Mouse (Mus musculus) heart, adult 10 weeks (tissue): ENCODE results near the gene Olfr1356. TPM values are rescaled to one million over a fixed set of nuclear protein-coding genes. Genes with fewer than 3 reads are reported as not detected.

Experiments used
- polyA plus RNA-seq: library from polyadenylated mRNA; stranded (reverse); fragments of 350-450 nt; fragmentation: Illumina TruSeq; extraction: RNeasy Lipid Tissue Mini Kit (QIAGEN cat#74804); gene quantifications from one replicate; pipeline ENCODE4 v1.2.3, GENCODE M21; 2014; ENCODE audit warnings: low read depth, low replicate concordance

Olfr1356 gene
- not detected for polyA plus RNA-seq

GRCm38 (mm10) chr10:78852066-78852465 lies at the start of gene Olfr1356:
Gene Olfr1356 (minus strand): TSS chr10:78852166.

GRCm38 (mm10) chr10:78875240-78875639 lies 23.3 kb upstream of the Olfr1356 start, which contains the start of gene Olfr1355:
Gene Olfr1355 (plus strand): TSS chr10:78875540.

Other genes with a start within 250 kb of the Olfr1356 start
- gene Olfr1357, start 234.1 kb downstream of the Olfr1356 start, polyA plus RNA-seq = not detected
- gene Casp14, start 133.9 kb downstream of the Olfr1356 start, polyA plus RNA-seq = not detected
- not detected for gene Ccdc105, start 99.1 kb downstream of the Olfr1356 start, polyA plus RNA-seq
- not detected for gene Slc1a6, start 71.7 kb downstream of the Olfr1356 start, polyA plus RNA-seq
- gene Olfr1355, start 23.4 kb upstream of the Olfr1356 start, polyA plus RNA-seq = not detected
- not detected for gene Olfr1354, start 61.0 kb upstream of the Olfr1356 start, polyA plus RNA-seq
- not detected for gene Olfr8, start 98.5 kb upstream of the Olfr1356 start, polyA plus RNA-seq
- not detected for gene Olfr1353, start 111.1 kb upstream of the Olfr1356 start, polyA plus RNA-seq
- gene Olfr1352, start 128.9 kb upstream of the Olfr1356 start, polyA plus RNA-seq = not detected
- not detected for gene Olfr1351, start 160.3 kb upstream of the Olfr1356 start, polyA plus RNA-seq
- gene Olfr57, start 176.6 kb upstream of the Olfr1356 start, polyA plus RNA-seq = not detected
- 16.4 TPM for gene 2610008E11Rik, start 245.4 kb upstream of the Olfr1356 start, polyA plus RNA-seq